8 mouse cellular contexts compared by ENCODE assay signal in genomic region chr4:97772641-97773040, GRCm38 (mm10). TPM values are rescaled to one million over a fixed set of nuclear protein-coding genes. Genes with fewer than 3 reads are reported as not detected.
A peak's percentile ranks its signal among the peaks of the same experiment; 100 is the strongest.
DNase-seq lines count a peak whose midpoint lies in the region; ATAC-seq and TF ChIP-seq lines count a peak whose summit lies in the region.

Gene Nfia (plus strand): TSS chr4:97772734.

- no peak for ATAC-seq in neural tube, embryonic 11.5 days (ENCODE audit: insufficient read depth, low FRiP score, low TSS enrichment)
- no peak for ATAC-seq in midbrain, embryonic 14.5 days (ENCODE audit: low FRiP score, low TSS enrichment)

- peaks cover 24% of the 10 kb centered on the region; the same call in 1 of the 2 replicates for H3K4me1 ChIP-seq in neural tube, embryonic 11.5 days (ENCODE audit: control insufficient read depth, insufficient read depth, low read length)
- no peaks in the 10 kb centered on the region; the same call in 1 of the 2 replicates for H3K4me1 ChIP-seq in bone marrow, adult 2 months (ENCODE audit: control insufficient read depth, insufficient read depth, low read length)
- peaks cover 10% of the 10 kb centered on the region; the same call in 1 of the 2 replicates for H3K4me1 ChIP-seq in midbrain, embryonic 14.5 days (ENCODE audit: control insufficient read depth, insufficient read depth, low read length)

- no peak for DNase-seq in neural tube, embryonic 11.5 days (ENCODE audit: low spot score)
- DNase-seq in neural tube, embryonic 10.5 days (ENCODE audit: extremely low spot score, low spot score): no peak
- peak; percentile 68 for DNase-seq in heart, adult 8-10 months (ENCODE audit: low spot score)
- no peak for DNase-seq in layer of hippocampus, postnatal 14 days (ENCODE audit: low spot score in 2 of 2)
- DNase-seq in midbrain, embryonic 14.5 days: peak; percentile 63
- no peak for DNase-seq in frontal cortex, postnatal 14 days (ENCODE audit: low spot score in 2 of 2)
- no peak for DNase-seq in spleen, postnatal 14 days (ENCODE audit: low spot score in 2 of 2)

- no peaks in the 10 kb centered on the region for H3K9me3 ChIP-seq in neural tube, embryonic 11.5 days (ENCODE audit: control insufficient read depth, low read length)
- no peaks in the 10 kb centered on the region for H3K9me3 ChIP-seq in midbrain, embryonic 14.5 days (ENCODE audit: control insufficient read depth, low read length)

- no peak for TF ChIP-seq CTCF in bone marrow, adult 2 months (IDR thresholded peaks at IDR 0.05; ENCODE audit: control insufficient read depth, insufficient read depth, low read length)

- no peak for TF ChIP-seq POLR2A in bone marrow, adult 2 months (IDR thresholded peaks at IDR 0.05; ENCODE audit: borderline replicate concordance, control insufficient read depth, low read depth, low read length)

- peak within 1 kb of the TSS; percentile 67 for H3K4me2 ChIP-seq in neural tube, embryonic 11.5 days (ENCODE audit: low read depth)
- peak within 1 kb of the TSS; percentile 72 for H3K4me2 ChIP-seq in midbrain, embryonic 14.5 days (ENCODE audit: low read length)

- peaks cover 9% of the 10 kb centered on the region; the same call in 1 of the 2 replicates for H3K27me3 ChIP-seq in neural tube, embryonic 11.5 days (ENCODE audit: control insufficient read depth, insufficient read depth, low read length)
- H3K27me3 ChIP-seq in midbrain, embryonic 14.5 days (ENCODE audit: control insufficient read depth, insufficient read depth, low read length): peaks cover 25% of the 10 kb centered on the region; the same call in 1 of the 2 replicates

- peak within 1 kb of the TSS; percentile 56 for H3K9ac ChIP-seq in neural tube, embryonic 11.5 days (ENCODE audit: low read length)
- H3K9ac ChIP-seq in midbrain, embryonic 14.5 days (replicated peaks; ENCODE audit: low read length): peak within 1 kb of the TSS; percentile 43

- no peaks in the 10 kb centered on the region for H3K36me3 ChIP-seq in neural tube, embryonic 11.5 days (ENCODE audit: control insufficient read depth, insufficient read depth, low read length)
- no peaks in the 10 kb centered on the region for H3K36me3 ChIP-seq in midbrain, embryonic 14.5 days (ENCODE audit: control insufficient read depth, insufficient read depth, low read length)

- H3K27ac ChIP-seq in neural tube, embryonic 11.5 days (ENCODE audit: low read depth, low read length): peak within 1 kb of the TSS; percentile 84
- peak within 1 kb of the TSS; percentile 75 for H3K27ac ChIP-seq in bone marrow, adult 2 months (ENCODE audit: control insufficient read depth, insufficient read depth, low read depth, low read length, poor library complexity)
- H3K27ac ChIP-seq in midbrain, embryonic 14.5 days (replicated peaks; ENCODE audit: low read depth, low read length): peak within 1 kb of the TSS; percentile 83

- under 1% methylated on average over 9 of the region's 9 CpGs for WGBS in neural tube, embryonic 11.5 days
- WGBS in bone marrow, adult 2 months: under 1% methylated on average over 9 of the region's 9 CpGs
- WGBS in midbrain, embryonic 14.5 days: under 1% methylated on average over 9 of the region's 9 CpGs

- H3K4me3 ChIP-seq in neural tube, embryonic 11.5 days (ENCODE audit: low read depth, low read length): peak within 1 kb of the TSS; percentile 39
- H3K4me3 ChIP-seq in bone marrow, adult 2 months (replicated peaks; ENCODE audit: control insufficient read depth, low read depth, low read length): peak within 1 kb of the TSS; percentile 83
- peak within 1 kb of the TSS; percentile 46 for H3K4me3 ChIP-seq in midbrain, embryonic 14.5 days (replicated peaks; ENCODE audit: low read depth, low read length)

RNA-seq across cellular contexts. Expression of gene Nfia, which starts in this region (rescaled TPM):
- 29.0 and 31.7 TPM in 2 replicates for polyA plus RNA-seq in neural tube, embryonic 11.5 days (2014; fragmentation: Nextera tagmentation; extraction: Ambion mirVana)
- 5.8 and 6.1 TPM in 2 replicates for polyA plus RNA-seq in bone marrow, adult 2 months (2011; ENCODE audit: insufficient read depth, insufficient read length, low replicate concordance, missing spikeins)
- 100 to 1,000 TPM; 109 to 137 (median 121) TPM for total RNA-seq in heart, adult 8-10 months (2022)
- 100 to 1,000 TPM; 131 to 132 TPM for total RNA-seq in layer of hippocampus, postnatal 14 days (2021)
- 30.1 and 37.2 TPM in 2 replicates for polyA plus RNA-seq in midbrain, embryonic 14.5 days (2014; fragmentation: Nextera tagmentation; extraction: Ambion mirVana)

Comparison
In these comparisons a context has a peak if more than half of its experiments do, and no peak if none do; other contexts are left out.
1. DNase-seq: peak in heart, adult 8-10 months (single experiment) and midbrain, embryonic 14.5 days (single experiment); none in neural tube, embryonic 11.5 days (single experiment), neural tube, embryonic 10.5 days (single experiment), layer of hippocampus, postnatal 14 days (0 of 2), frontal cortex, postnatal 14 days (0 of 2) and spleen, postnatal 14 days (0 of 2).
2. Peak in every context shown above with its lines, with median percentiles within 50 percentile points of each other: H3K27ac ChIP-seq and H3K4me3 ChIP-seq.